Mouse (Mus musculus) gastrocnemius, adult 8-10 months (tissue): Measurements from ENCODE around the gene Pnma5. TPM values are rescaled to one million over a fixed set of nuclear protein-coding genes. Genes with fewer than 3 reads are reported as not detected.
"Not testable (repeated sequence)": the region's sequence is repeated elsewhere in the genome, so short reads cannot be mapped to it uniquely, and the experiment has no call there.

Experiments used
- DNase-seq, 2 experiments: peaks; one replicate each; pipeline ENCODE4 v3.0.0; 2022; ENCODE audit warnings: low spot score in 2 of 2
- total RNA-seq, 4 experiments: library from RNA; stranded (reverse); gene quantifications; 2 replicates each; pipeline ENCODE4 v1.2.4; 2022

Pnma5 gene
- total RNA-seq = under 1 TPM in 1 of 4 experiments, not detected in 3; 0.21 TPM

GRCm38 (mm10) chrX:73037003-73037402 lies at the start of gene Pnma5:
Gene Pnma5 (minus strand): TSS chrX:73037103.
- no peak for DNase-seq

- not testable (repeated sequence) for DNase-seq
These were observed 45.6 kb upstream of the Pnma5 start, which contains the start of gene Xlr4a for GRCm38 (mm10) chrX:73082267-73083055. Gene Xlr4a (minus strand): TSS chrX:73082478.

GRCm38 (mm10) chrX:73066765-73067312 lies 29.9 kb upstream of the Pnma5 start:
- DNase-seq = not testable (repeated sequence)

GRCm38 (mm10) chrX:73064415-73064793 lies 27.5 kb upstream of the Pnma5 start, which contains the start of gene Pnma3:
Gene Pnma3 (plus strand): TSS chrX:73064787.
- DNase-seq = no peak

GRCm38 (mm10) chrX:73063512-73064414 lies 26.9 kb upstream of the Pnma5 start:
- DNase-seq = no peak

GRCm38 (mm10) chrX:73062323-73062722 lies 25.4 kb upstream of the Pnma5 start:
- no peak for DNase-seq

- DNase-seq = no peak
These were observed 24.6 kb upstream of the Pnma5 start for GRCm38 (mm10) chrX:73061528-73061927.

GRCm38 (mm10) chrX:73053860-73054563 lies 17.1 kb upstream of the Pnma5 start:
- peak; percentile 90 for DNase-seq

GRCm38 (mm10) chrX:73039666-73040065 lies 2.8 kb upstream of the Pnma5 start:
- DNase-seq = no peak

GRCm38 (mm10) chrX:73038831-73039230 lies 1.9 kb upstream of the Pnma5 start:
- DNase-seq = no peak

GRCm38 (mm10) chrX:73012846-73013245 lies 24.1 kb downstream of the Pnma5 start:
- DNase-seq = no peak

- peak; percentile 85 to 90 for DNase-seq
These were observed 29.1 kb downstream of the Pnma5 start for GRCm38 (mm10) chrX:73007597-73008479.

- DNase-seq = no peak
These were observed 31.2 kb downstream of the Pnma5 start for GRCm38 (mm10) chrX:73005678-73006077.

- no peak for DNase-seq
These were observed 33.8 kb downstream of the Pnma5 start for GRCm38 (mm10) chrX:73003110-73003509.

- no peak for DNase-seq
These were observed 41.4 kb downstream of the Pnma5 start for GRCm38 (mm10) chrX:72995542-72995941.

- DNase-seq = no peak
These were observed 44.5 kb downstream of the Pnma5 start for GRCm38 (mm10) chrX:72992291-72992919.

GRCm38 (mm10) chrX:72990581-72990980 lies 46.3 kb downstream of the Pnma5 start:
- DNase-seq = no peak

- no peak for DNase-seq
These were observed 48.5 kb downstream of the Pnma5 start for GRCm38 (mm10) chrX:72988431-72988830.

- no peak for DNase-seq
These were observed 49.4 kb downstream of the Pnma5 start for GRCm38 (mm10) chrX:72987520-72987905.
